Comparison of ENCODE assay signal across 10 mouse cellular contexts in genomic region chr14:79562745-79563144, GRCm38 (mm10). TPM values are rescaled to one million over a fixed set of nuclear protein-coding genes. Genes with fewer than 3 reads are reported as not detected.
DNase-seq lines count a peak whose midpoint lies in the region; ATAC-seq and TF ChIP-seq lines count a peak whose summit lies in the region.
"Had no signal": no experiment of that assay in that cellular context is flagged by ENCODE, and none has a peak within 500 bp of the region (broad histone marks: within the 10 kb centered on the region; RNA-seq: fewer than 3 reads in every experiment).

No protein-coding gene starts in this region.

- in situ Hi-C loops in ES-E14 (cut with MboI; ENCODE audit: low sequenced_read_pairs in 2 of 2, unreplicated experiment in 2 of 2), result no loop called here

- DNase-seq in left cerebral cortex, adult 18-20 months (ENCODE audit: low spot score in 2 of 2), result peak; percentile 5 to 10
- DNase-seq in left cerebral cortex, adult 11 months (ENCODE audit: low spot score), result no peak
- peak; percentile 79 for DNase-seq in ES-E14 (ENCODE audit: low read depth, low spot score)
- peak; percentile 6 for DNase-seq in cerebellum, adult 11 months
- peak; percentile 14 to 24 for DNase-seq in gastrocnemius, adult 8-10 months (ENCODE audit: low spot score in 2 of 2)
- DNase-seq in kidney, adult 11 months, result peak; percentile 58
- peak; percentile 78 for DNase-seq in lung, embryonic 14.5 days
- peak; percentile 26 to 35 for DNase-seq in spleen, postnatal 36 days (ENCODE audit: low spot score in 2 of 2)

- no peak overlapping the region for H3K27ac ChIP-seq in ES-E14 (ENCODE audit: insufficient read depth, low read depth, low read length, poor library complexity, severe bottlenecking)
- no peak overlapping the region for H3K27ac ChIP-seq in lung, embryonic 14.5 days (ENCODE audit: low read depth)
- H3K27ac ChIP-seq: embryonic facial prominence, embryonic 12.5 days had no signal

- peak; percentile 86 for TF ChIP-seq CTCF in lung, embryonic 14.5 days (IDR thresholded peaks at IDR 0.05; ENCODE audit: low read depth)

- ATAC-seq in lung, embryonic 14.5 days (ENCODE audit: insufficient read depth), result peak; percentile 54; the same call in 1 of the 2 replicates

- no peaks in the 10 kb centered on the region for H3K27me3 ChIP-seq in lung, embryonic 14.5 days (ENCODE audit: insufficient read depth, low read length)
- H3K27me3 ChIP-seq: embryonic facial prominence, embryonic 12.5 days had no signal

- H3K9me3 ChIP-seq in ES-E14 (ENCODE audit: control insufficient read depth, insufficient read depth, low read depth, low read length), result no peaks in the 10 kb centered on the region
- no peaks in the 10 kb centered on the region for H3K9me3 ChIP-seq in lung, embryonic 14.5 days (ENCODE audit: low read depth, low read length)
- H3K9me3 ChIP-seq: embryonic facial prominence, embryonic 12.5 days had no signal

- H3K4me2 ChIP-seq in lung, embryonic 14.5 days, result no peak overlapping the region
- H3K4me2 ChIP-seq: embryonic facial prominence, embryonic 12.5 days had no signal

- no peak overlapping the region for H3K4me3 ChIP-seq in ES-E14 (ENCODE audit: insufficient read depth in 1 of 2, low read depth in 1 of 2, low read length in 2 of 2, poor library complexity in 1 of 2, severe bottlenecking in 1 of 2)
- H3K4me3 ChIP-seq in lung, embryonic 14.5 days (ENCODE audit: low read depth, low read length), result no peak overlapping the region
- H3K4me3 ChIP-seq: embryonic facial prominence, embryonic 12.5 days; myocyte had no signal

- WGBS in lung, embryonic 14.5 days, result 14% methylated on average over 5 of the region's 5 CpGs

- H3K4me1 ChIP-seq in ES-E14 (ENCODE audit: control insufficient read depth in 2 of 2, insufficient read depth in 2 of 2, low read length in 2 of 2, poor library complexity in 1 of 2), result no peaks in the 10 kb centered on the region
- no peaks in the 10 kb centered on the region for H3K4me1 ChIP-seq in lung, embryonic 14.5 days (ENCODE audit: insufficient read depth)
- H3K4me1 ChIP-seq: embryonic facial prominence, embryonic 12.5 days had no signal

- H3K9ac ChIP-seq in ES-E14 (ENCODE audit: insufficient read depth, low read depth, low read length, poor library complexity, severe bottlenecking), result no peak overlapping the region
- H3K9ac ChIP-seq in lung, embryonic 14.5 days, result no peak overlapping the region
- H3K9ac ChIP-seq: embryonic facial prominence, embryonic 12.5 days had no signal

- H3K36me3 ChIP-seq in ES-E14 (ENCODE audit: control insufficient read depth, insufficient read depth, low read length, poor library complexity, severe bottlenecking), result no peaks in the 10 kb centered on the region
- peaks cover 27% of the 10 kb centered on the region for H3K36me3 ChIP-seq in lung, embryonic 14.5 days (ENCODE audit: insufficient read depth)

TF ChIP-seq in ES-E14, 5 proteins besides CTCF, POLR2A, EP300 and RAD21:
- TF ChIP-seq HCFC1 (IDR thresholded peaks at IDR 0.05; ENCODE audit: borderline replicate concordance, insufficient read depth, low read length) (no peak), ZC3H11A (IDR thresholded peaks at IDR 0.05; ENCODE audit: borderline replicate concordance, low read depth, low read length) (0 out of 2 replicates have a peak, but pooled peaks have one; percentile 44)

RNA-seq across cellular contexts. Expression of gene Sugt1, which starts 24.7 kb away (rescaled TPM):
- total RNA-seq in left cerebral cortex, adult 18-20 months (2021), result 10 to 100 TPM; 88.2 to 97.0 TPM
- total RNA-seq in ES-E14 (2012; rRNA removed), result 93.7 and 115 TPM in 2 replicates
- 100 to 1,000 TPM in 2 of 4 experiments, 10 to 100 TPM in 2; 89.1 to 121 (median 109) TPM for total RNA-seq in gastrocnemius, adult 8-10 months (2022)
- polyA plus RNA-seq in lung, embryonic 14.5 days (2014; fragmentation: Nextera tagmentation; extraction: Ambion mirVana), result 128 and 129 TPM in 2 replicates
